Mouse (Mus musculus): Measurements from ENCODE around the gene Atp10a. TPM values are rescaled to one million over a fixed set of nuclear protein-coding genes. Genes with fewer than 3 reads are reported as not detected.

Atp10a gene
- 100 to 1,000 TPM in 1 of 2 experiments, 10 to 100 TPM in 1; 67.3 to 108 TPM for total RNA-seq (2021)
- long read RNA-seq, experiment 1, full-length matches to known transcripts: 18 of 38 reads
- long read RNA-seq, experiment 1, partial matches to known transcripts: 17 of 38 reads
- long read RNA-seq, experiment 1, other reads (novel, unspliced or antisense): 3 of 38 reads
- long read RNA-seq, experiment 2, full-length matches to known transcripts: 13 of 21 reads
- long read RNA-seq, experiment 2, partial matches to known transcripts: 5 of 21 reads
- long read RNA-seq, experiment 2, other reads (novel, unspliced or antisense): 3 of 21 reads

DNA sequence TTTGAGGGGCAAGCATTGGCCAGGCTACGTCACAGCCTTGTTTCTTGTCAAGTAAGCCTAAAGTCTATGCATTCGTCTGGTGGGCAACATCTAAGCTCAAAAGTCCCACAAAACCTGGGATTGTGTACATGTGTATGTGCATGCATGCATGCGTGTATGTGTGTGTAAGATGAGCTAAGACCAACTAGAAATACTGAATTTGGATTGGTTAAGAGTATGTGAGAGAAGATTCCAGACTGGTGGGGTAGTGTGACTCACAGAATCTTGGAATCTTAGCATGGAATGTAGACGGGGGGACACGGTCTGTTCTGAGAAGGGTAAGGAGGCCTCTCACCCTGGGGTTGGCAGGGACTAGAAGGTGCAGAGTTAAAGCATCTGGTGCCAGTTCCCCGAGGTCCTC lies at the start of gene Atp10a:
Atp10a (plus strand) TSS at position 301 of the 400 bp plus-strand sequence.
- no peak for DNase-seq

GRCm38 (mm10) chr7:58618048-58618447 lies 37.9 kb upstream of the Atp10a start:
- DNase-seq: no peak

DNA sequence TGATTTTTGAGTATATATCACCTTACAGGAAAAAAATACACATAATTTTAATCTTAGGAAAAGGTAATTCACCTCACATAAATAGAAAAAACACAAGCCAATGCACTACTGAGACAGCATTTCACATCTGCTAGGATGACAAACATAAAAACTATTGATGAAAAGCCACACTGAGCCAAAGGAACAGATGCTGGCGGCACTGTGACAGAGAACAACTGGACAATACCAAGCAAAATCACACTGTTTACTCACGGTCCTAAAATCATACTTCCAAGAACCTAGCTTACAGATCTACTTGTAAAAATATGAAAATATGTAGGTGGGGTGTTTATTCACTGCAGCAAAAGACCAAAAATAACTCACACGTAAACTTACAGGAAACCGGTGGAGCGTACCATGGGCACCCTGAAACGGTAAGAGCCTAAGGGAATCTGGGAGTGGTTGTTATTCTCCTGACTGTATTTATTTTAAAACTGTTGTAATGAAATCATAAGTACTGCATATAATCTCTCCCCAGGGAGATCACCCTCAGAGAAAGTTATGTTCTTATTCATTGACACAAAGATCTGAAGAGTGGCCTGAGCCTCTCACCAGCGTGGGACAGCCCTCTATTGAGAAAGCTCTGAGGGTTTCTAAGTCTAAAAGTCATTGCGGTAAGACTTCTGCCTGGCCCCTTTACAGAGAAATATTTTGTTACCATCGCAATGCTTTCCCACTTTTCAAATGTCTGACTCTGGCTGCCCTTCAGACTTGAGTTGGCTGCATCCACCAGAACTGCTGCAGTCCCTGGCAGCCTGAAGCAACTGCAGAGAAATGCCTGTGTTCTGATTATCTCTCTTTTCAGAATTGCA lies 29.4 kb upstream of the Atp10a start:
- DNase-seq: peak; percentile 14 to 49

DNA sequence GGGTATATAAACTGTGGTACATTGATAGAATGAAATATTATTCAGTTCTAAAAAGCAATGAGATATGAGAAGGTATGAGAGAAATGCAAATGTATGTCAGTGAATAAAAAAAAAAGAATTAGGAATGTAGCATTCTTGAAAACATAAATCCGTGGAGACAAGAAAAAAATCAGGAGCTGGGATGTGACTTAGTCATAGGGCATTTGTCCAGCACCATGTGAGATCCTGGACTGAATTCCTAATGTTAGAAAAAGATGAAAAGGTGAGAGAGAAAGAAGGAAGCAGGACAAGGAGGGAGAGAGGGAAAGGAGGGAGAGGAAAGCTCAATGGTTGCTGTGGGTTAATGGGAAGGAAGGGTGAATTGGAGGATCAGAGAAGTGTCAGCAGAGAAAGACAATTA lies 28.6 kb upstream of the Atp10a start:
- DNase-seq: no peak

DNA sequence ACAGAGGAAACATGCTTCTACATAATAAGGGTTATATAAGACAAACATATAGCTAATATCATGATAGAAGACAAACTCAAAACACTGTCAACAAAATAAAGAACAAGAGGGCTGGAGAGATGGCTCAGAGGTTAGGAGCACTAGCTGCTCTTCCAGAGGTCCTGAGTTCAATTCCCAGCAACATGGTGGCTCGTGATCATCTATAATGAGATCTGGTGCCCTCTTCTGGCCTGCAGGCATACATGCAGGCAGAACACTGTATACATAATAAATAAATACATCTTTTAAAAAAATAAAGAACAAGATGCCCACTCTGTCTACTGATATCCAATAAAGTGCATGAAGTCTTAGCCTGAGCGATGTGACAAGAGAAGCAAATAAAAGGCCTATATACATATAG lies 26.7 kb upstream of the Atp10a start:
- no peak for DNase-seq

GRCm38 (mm10) chr7:58633683-58634082 lies 22.3 kb upstream of the Atp10a start:
- DNase-seq: no peak

- no peak for DNase-seq
Measured at GRCm38 (mm10) chr7:58639676-58640075, 16.3 kb upstream of the Atp10a start.

DNA sequence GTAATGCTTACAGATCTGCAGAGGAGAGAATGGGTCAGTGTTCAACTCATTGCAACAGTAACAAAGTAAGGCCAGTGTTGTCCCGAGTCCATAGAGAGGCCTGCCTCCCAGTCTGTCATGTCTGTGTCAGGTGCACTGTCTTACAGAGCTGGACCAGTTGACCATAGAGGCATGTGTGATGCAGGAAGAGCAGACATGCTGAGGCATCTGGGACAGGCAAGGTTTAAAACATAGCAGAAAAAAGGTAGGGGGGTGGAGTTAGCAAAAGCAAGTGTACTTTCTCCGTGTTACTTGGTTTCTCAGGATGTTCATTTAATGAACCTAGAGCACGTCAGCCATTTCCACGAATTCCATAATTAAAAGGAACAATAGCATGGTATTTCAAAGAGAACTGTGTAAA lies 15.5 kb upstream of the Atp10a start:
- no peak for DNase-seq

DNA sequence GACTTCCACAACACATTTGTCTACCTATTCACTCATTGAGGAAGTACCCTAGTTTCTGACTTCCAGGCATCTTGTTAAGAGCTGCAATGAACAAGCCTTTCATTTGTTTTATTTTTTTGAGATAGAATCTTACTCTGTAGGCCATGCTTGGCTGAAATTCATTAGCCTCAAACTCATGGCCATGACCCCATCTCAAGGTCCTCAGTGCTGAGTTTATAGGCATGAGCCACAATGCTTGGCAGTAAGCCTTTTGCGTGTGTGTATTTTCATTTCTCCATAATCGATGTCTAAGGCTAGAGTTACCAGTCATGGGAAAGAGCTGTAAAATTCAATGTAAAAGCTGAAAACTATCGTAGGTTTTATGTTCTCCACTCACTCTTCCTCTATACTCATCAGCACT lies 14.1 kb upstream of the Atp10a start:
- peak; percentile 49 to 69 for DNase-seq

DNA sequence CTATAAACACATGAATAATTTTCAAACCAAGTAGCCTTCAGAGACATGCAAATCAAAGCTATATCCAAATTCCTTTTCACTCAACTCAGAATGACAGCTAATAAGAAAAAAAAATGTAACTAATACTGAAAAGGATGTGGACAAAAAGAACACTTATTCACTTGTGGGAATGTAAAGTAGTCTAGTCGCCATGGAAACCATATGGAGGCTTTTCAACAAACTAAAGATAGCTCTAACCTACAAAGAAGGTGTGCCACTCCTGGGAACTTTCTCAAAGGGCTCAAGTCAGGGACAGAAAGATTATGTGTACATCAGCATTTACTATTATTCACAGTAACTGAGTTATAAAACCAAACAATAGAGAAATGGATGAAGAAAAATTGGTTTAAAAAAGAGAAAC lies 8.6 kb upstream of the Atp10a start:
- no peak for DNase-seq

- peak; percentile 90 to 91 for DNase-seq
Measured at GRCm38 (mm10) chr7:58657913-58658789, 2.2 kb downstream of the Atp10a start.

GRCm38 (mm10) chr7:58658790-58659405 lies 2.9 kb downstream of the Atp10a start:
- DNase-seq: peak; percentile 19 to 25

DNA sequence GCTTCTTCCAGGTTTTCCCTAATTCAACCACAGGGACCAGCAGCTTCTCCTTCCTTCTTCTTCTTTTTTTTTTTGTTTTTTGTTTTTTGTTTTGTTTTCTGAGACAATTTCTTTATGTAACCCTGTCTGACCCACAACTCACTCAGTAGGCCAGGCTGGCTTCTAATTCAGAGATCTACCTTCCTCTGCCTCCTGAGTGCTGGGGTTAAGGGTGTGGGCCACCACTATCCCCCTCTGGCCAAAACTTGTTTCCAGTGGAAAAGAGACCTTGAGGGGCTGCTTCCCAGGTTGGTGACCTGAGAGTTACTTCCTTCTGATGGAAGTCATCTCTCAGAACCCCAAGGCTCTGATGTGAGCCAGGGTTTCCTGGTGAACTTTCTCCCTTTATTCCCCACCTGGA lies 4.1 kb downstream of the Atp10a start:
- DNase-seq: no peak

- no peak for DNase-seq
Measured at GRCm38 (mm10) chr7:58660665-58661064, 4.7 kb downstream of the Atp10a start.

GRCm38 (mm10) chr7:58661076-58661475 lies 5.1 kb downstream of the Atp10a start:
- peak; percentile 56 to 72 for DNase-seq

GRCm38 (mm10) chr7:58668617-58669016 lies 12.7 kb downstream of the Atp10a start:
- DNase-seq: no peak

- no peak for DNase-seq
Measured at GRCm38 (mm10) chr7:58676075-58676474, 20.1 kb downstream of the Atp10a start.

- peak; percentile 18 to 34 for DNase-seq
Measured at GRCm38 (mm10) chr7:58677111-58677805, 21.3 kb downstream of the Atp10a start.

- DNase-seq: peak in 1 of 2 experiments; percentile 25
Measured at GRCm38 (mm10) chr7:58685967-58686366, 30.0 kb downstream of the Atp10a start.

DNA sequence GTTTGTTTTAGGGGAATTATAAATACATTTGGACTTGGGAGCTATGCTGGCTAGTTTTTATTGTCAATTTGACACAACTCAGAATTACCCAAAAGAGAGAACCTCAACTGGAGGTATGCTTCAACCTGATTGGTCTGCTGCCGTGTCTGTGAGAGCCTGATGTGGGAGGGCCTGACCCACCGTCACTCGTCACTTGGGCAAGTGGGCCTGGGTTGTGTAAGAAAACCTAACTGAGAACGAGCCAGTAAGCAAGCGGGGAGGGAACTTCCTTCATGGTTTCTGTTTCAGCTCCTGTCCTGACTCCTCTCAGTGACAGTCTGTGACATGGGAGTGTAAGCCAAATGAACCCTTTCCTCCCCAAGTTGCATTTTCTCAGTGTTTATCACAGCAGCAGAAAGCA lies 30.6 kb downstream of the Atp10a start:
- no peak for DNase-seq

DNA sequence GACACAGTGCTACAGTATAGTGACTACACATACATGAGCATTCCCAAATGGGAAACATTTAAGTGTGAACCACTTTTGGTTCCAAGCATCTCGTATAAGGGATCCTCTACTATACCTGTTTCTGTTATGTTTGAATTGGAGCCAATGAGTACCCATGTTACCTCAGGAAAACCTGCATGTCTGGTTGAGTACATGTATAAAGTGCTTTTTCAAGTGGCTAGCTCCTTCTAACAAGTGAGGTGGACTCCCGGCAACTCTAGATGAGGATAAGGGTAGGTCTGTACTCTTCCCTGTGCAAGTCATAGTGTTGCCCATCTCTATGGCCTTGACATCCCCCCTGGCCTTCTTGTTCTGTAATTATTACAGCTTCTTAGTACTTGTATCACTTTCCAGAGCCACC lies 31.0 kb downstream of the Atp10a start:
- no peak for DNase-seq
